Mouse (Mus musculus) hindbrain, embryonic 14.5 days (tissue): ENCODE data around the gene Acrbp. TPM values are rescaled to one million over a fixed set of nuclear protein-coding genes. Genes with fewer than 3 reads are reported as not detected.
"Not testable (repeated sequence)": the region's sequence is repeated elsewhere in the genome, so short reads cannot be mapped to it uniquely, and the experiment has no call there.

Source experiments
- ATAC-seq: fragments of 200-750 bp; cut with Nextera tagmentation; 2 replicates; pipeline ENCODE4 v1.8.0; 2017; ENCODE audit warnings: moderate number of reproducible peaks, mild to moderate bottlenecking, moderate TSS enrichment, moderate library complexity; ENCODE audit not compliant: low FRiP score
- DNase-seq: peaks from one replicate; pipeline ENCODE4 v3.0.0-alpha.2; 2015; ENCODE audit warnings: low spot score
- H3K27ac ChIP-seq: fragments of 300-500 bp; sonication (generic); 2 replicates; pipeline ENCODE4 v1.5.1; 2014; ENCODE audit warnings: mild to moderate bottlenecking, moderate library complexity
- H3K27me3 ChIP-seq: fragments of 300-500 bp; sonication (generic); 2 replicates; pipeline ENCODE4 v1.6.1; 2014; ENCODE audit warnings: mild to moderate bottlenecking, low read length, mixed read lengths; ENCODE audit not compliant: control insufficient read depth, insufficient read depth
- H3K36me3 ChIP-seq: fragments of 300-500 bp; sonication (generic); replicated peaks from 2 replicates; pipeline ENCODE4 v1.6.1; 2014; ENCODE audit not compliant: control insufficient read depth, insufficient read depth
- H3K4me1 ChIP-seq: fragments of 300-500 bp; sonication (generic); replicated peaks from 2 replicates; pipeline ENCODE4 v1.6.1; 2014; ENCODE audit warnings: antibody characterized with exemption, low read length, mixed read lengths; ENCODE audit not compliant: control insufficient read depth, insufficient read depth
- H3K4me2 ChIP-seq: fragments of 300-500 bp; sonication (generic); replicated peaks from 2 replicates; pipeline ENCODE4 v1.6.1; 2014; ENCODE audit warnings: mild to moderate bottlenecking, moderate library complexity
- H3K4me3 ChIP-seq: fragments of 300-500 bp; sonication (generic); replicated peaks from 2 replicates; pipeline ENCODE4 v1.5.1; 2014; ENCODE audit warnings: mild to moderate bottlenecking, low read length
- H3K9ac ChIP-seq: fragments of 300-500 bp; sonication (generic); 2 replicates; pipeline ENCODE4 v1.6.1; 2014
- H3K9me3 ChIP-seq: fragments of 300-500 bp; sonication (generic); 2 replicates; pipeline ENCODE4 v1.6.1; 2016; ENCODE audit warnings: low read length; ENCODE audit not compliant: control insufficient read depth
- WGBS: fragments of 180-500 bp; shearing (Covaris S2); extraction: QIAGEN DNeasy Blood & Tissue Kit; methylation state at CpG from one replicate; pipeline ENCODE4 v1.1.7; 2014; 5-methylcytosine and 5-hydroxymethylcytosine counted together
- polyA plus RNA-seq: library from polyadenylated mRNA; unstranded; fragments of >200 nt; fragmentation: Nextera tagmentation; extraction: Ambion mirVana; gene quantifications from 2 replicates; pipeline ENCODE4 v1.2.1, GENCODE M21; 2014

Acrbp gene
- 17.1 and 18.7 TPM in 2 replicates for polyA plus RNA-seq

GRCm38 (mm10) chr6:125049678-125050077 is at the start of gene Acrbp:
Gene Acrbp, plus strand, starts transcription at chr6:125049689.
- Histone ChIP-seq H3K36me3 (peaks cover 97% of the 10 kb centered on the region), H3K4me1 (no peaks in the 10 kb centered on the region), H3K27me3 (no peaks in the 10 kb centered on the region), H3K9ac (no peak within 1 kb of the TSS), H3K9me3 (no peaks in the 10 kb centered on the region), H3K4me2 (no peak within 1 kb of the TSS), H3K27ac (no peak within 1 kb of the TSS), H3K4me3 (no peak within 1 kb of the TSS)
- no peak for ATAC-seq
- 40% methylated on average over 20 of the region's 20 CpGs for WGBS
- no peak for DNase-seq

- Histone ChIP-seq H3K9ac (no peak overlapping the region), H3K4me1 (peaks cover 11% of the 10 kb centered on the region; the same call in 1 of the 2 replicates), H3K4me2 (no peak overlapping the region), H3K27me3 (peaks cover 19% of the 10 kb centered on the region), H3K27ac (no peak overlapping the region), H3K9me3 (no peaks in the 10 kb centered on the region), H3K4me3 (no peak overlapping the region), H3K36me3 (peaks cover 28% of the 10 kb centered on the region; the same call in 1 of the 2 replicates)
- ATAC-seq = no peak
- WGBS = 66% methylated on average over 3 of the region's 3 CpGs
- DNase-seq = no peak
These were observed 45.8 kb upstream of the Acrbp start for GRCm38 (mm10) chr6:125003706-125004105.

GRCm38 (mm10) chr6:125005086-125005485 is 44.4 kb upstream of the Acrbp start:
- H3K27ac ChIP-seq = no peak overlapping the region
- H3K27me3 ChIP-seq = peaks cover 5% of the 10 kb centered on the region

GRCm38 (mm10) chr6:125008060-125008459 is 41.4 kb upstream of the Acrbp start:
- peak overlapping the region; percentile 99 for H3K27ac ChIP-seq
- no peak for DNase-seq
- H3K4me1 ChIP-seq = peaks cover 37% of the 10 kb centered on the region
- peak overlapping the region; percentile 82 for H3K4me3 ChIP-seq
- H3K4me2 ChIP-seq = peak overlapping the region; percentile 96
- peak overlapping the region; percentile 93 for H3K9ac ChIP-seq
- H3K36me3 ChIP-seq = peaks cover 16% of the 10 kb centered on the region
- H3K9me3 ChIP-seq = no peaks in the 10 kb centered on the region
- 45% methylated on average over 13 of the region's 13 CpGs for WGBS
- ATAC-seq = no peak
- H3K27me3 ChIP-seq = no peaks in the 10 kb centered on the region

More at GRCm38 (mm10) chr6:125005086-125005485, 44.4 kb upstream of the Acrbp start:
- no peak for DNase-seq
- Histone ChIP-seq H3K4me3 (no peak overlapping the region), H3K4me1 (peaks cover 15% of the 10 kb centered on the region), H3K36me3 (peaks cover 19% of the 10 kb centered on the region; the same call in 1 of the 2 replicates), H3K4me2 (no peak overlapping the region), H3K9me3 (no peaks in the 10 kb centered on the region), H3K9ac (no peak overlapping the region)
- ATAC-seq = no peak
- 42% methylated on average over 3 of the region's 3 CpGs for WGBS

GRCm38 (mm10) chr6:125008586-125009128 is 40.8 kb upstream of the Acrbp start:
- Histone ChIP-seq H3K9ac (peak overlapping the region; percentile 93), H3K4me1 (peaks cover 37% of the 10 kb centered on the region), H3K4me2 (peak overlapping the region; percentile 96), H3K27me3 (no peaks in the 10 kb centered on the region), H3K4me3 (peak overlapping the region; percentile 82), H3K27ac (peak overlapping the region; percentile 99), H3K9me3 (no peaks in the 10 kb centered on the region), H3K36me3 (peaks cover 22% of the 10 kb centered on the region)
- under 1% methylated on average over 33 of the region's 34 CpGs for WGBS
- ATAC-seq = peak; percentile 97
- DNase-seq = peak; percentile 97

- peaks cover 37% of the 10 kb centered on the region for H3K4me1 ChIP-seq
- peak within 1 kb of the TSS; percentile 82 for H3K4me3 ChIP-seq
- no peaks in the 10 kb centered on the region for H3K27me3 ChIP-seq
- ATAC-seq (no peak), DNase-seq (no peak)
- H3K9me3 ChIP-seq = no peaks in the 10 kb centered on the region
- H3K36me3 ChIP-seq = peaks cover 25% of the 10 kb centered on the region
- peak within 1 kb of the TSS; percentile 93 for H3K9ac ChIP-seq
- H3K4me2 ChIP-seq = peak within 1 kb of the TSS; percentile 96
- H3K27ac ChIP-seq = peak within 1 kb of the TSS; percentile 99
- 0% methylated on average over 3 of the region's 3 CpGs for WGBS
These were observed 40.5 kb upstream of the Acrbp start, which contains the start of gene Zfp384 for GRCm38 (mm10) chr6:125009129-125009180. Gene Zfp384, plus strand, starts transcription at chr6:125009145.

GRCm38 (mm10) chr6:125009181-125010073 is 40.1 kb upstream of the Acrbp start:
- peak overlapping the region; percentile 99 for H3K27ac ChIP-seq
- H3K4me2 ChIP-seq = peak overlapping the region; percentile 96
- peaks cover 30% of the 10 kb centered on the region for H3K36me3 ChIP-seq
- peak overlapping the region; percentile 93 for H3K9ac ChIP-seq
- DNase-seq (peak; percentile 82), ATAC-seq (peak; percentile 89)
- WGBS = 1% methylated on average over 54 of the region's 78 CpGs
- no peaks in the 10 kb centered on the region for H3K9me3 ChIP-seq
- H3K4me1 ChIP-seq = peaks cover 37% of the 10 kb centered on the region
- H3K4me3 ChIP-seq = peak overlapping the region; percentile 82
- no peaks in the 10 kb centered on the region for H3K27me3 ChIP-seq

GRCm38 (mm10) chr6:125017682-125018081 is 31.8 kb upstream of the Acrbp start:
- Histone ChIP-seq H3K4me2 (no peak overlapping the region), H3K4me1 (no peaks in the 10 kb centered on the region), H3K4me3 (no peak overlapping the region), H3K27me3 (no peaks in the 10 kb centered on the region), H3K9ac (no peak overlapping the region), H3K9me3 (no peaks in the 10 kb centered on the region), H3K27ac (no peak overlapping the region), H3K36me3 (peaks cover 88% of the 10 kb centered on the region)
- WGBS = 93% methylated on average over 3 of the region's 3 CpGs
- ATAC-seq (no peak), DNase-seq (no peak)

- H3K27ac ChIP-seq, ATAC-seq, H3K27me3 ChIP-seq, H3K9me3 ChIP-seq, H3K4me3 ChIP-seq, H3K4me2 ChIP-seq, H3K4me1 ChIP-seq, H3K9ac ChIP-seq: not testable (repeated sequence)
- peaks cover 81% of the 10 kb centered on the region for H3K36me3 ChIP-seq
- WGBS = 26% methylated on average over 6 of the region's 9 CpGs
- peak; percentile 36 for DNase-seq
These were observed 19.0 kb upstream of the Acrbp start for GRCm38 (mm10) chr6:125030532-125030931.
